Mouse (Mus musculus): ENCODE data around the gene Acsbg1. TPM values are rescaled to one million over a fixed set of nuclear protein-coding genes. Genes with fewer than 3 reads are reported as not detected.

The Acsbg1 gene
- polyA plus RNA-seq, 3 experiments from 2014 or later: 59.4 to 69.2 (median 67.4) TPM

Other genes with a start within 250 kb of the Acsbg1 start
- gene Dmxl2, start 160.2 kb downstream of the Acsbg1 start, polyA plus RNA-seq (2017; shearing (Covaris generic)): under 1 TPM; 0.09 to 0.23 (median 0.18) TPM
- not detected for gene Sh2d7, start 122.9 kb downstream of the Acsbg1 start, polyA plus RNA-seq (2017; shearing (Covaris generic))
- gene Cib2, start 101.7 kb downstream of the Acsbg1 start, polyA plus RNA-seq (2017; shearing (Covaris generic)): 1 to 10 TPM in 1 of 3 experiments, under 1 TPM in 2; 0.55 to 4.9 (median 0.96) TPM
- 100 to 1,000 TPM; 110 to 244 (median 135) TPM for gene Idh3a, start 75.5 kb downstream of the Acsbg1 start, polyA plus RNA-seq (2017; shearing (Covaris generic))
- 1 to 10 TPM; 3.7 to 8.5 (median 5.6) TPM for gene Dnaja4, start 37.0 kb upstream of the Acsbg1 start, polyA plus RNA-seq (2017; shearing (Covaris generic))
- gene Wdr61, start 72.6 kb upstream of the Acsbg1 start, polyA plus RNA-seq (2017; shearing (Covaris generic)): 100 to 1,000 TPM; 119 to 128 (median 127) TPM
- gene Crabp1, start 102.9 kb upstream of the Acsbg1 start, polyA plus RNA-seq (2017; shearing (Covaris generic)): not detected
- gene Ireb2, start 201.9 kb upstream of the Acsbg1 start, polyA plus RNA-seq (2017; shearing (Covaris generic)): 10 to 100 TPM; 22.2 to 24.6 (median 23.8) TPM

Data from inflammation-experienced regulatory T-cells, adult 6 months (primary cell).